Mouse (Mus musculus): ENCODE measurements around the gene Pacs1.

DNA sequence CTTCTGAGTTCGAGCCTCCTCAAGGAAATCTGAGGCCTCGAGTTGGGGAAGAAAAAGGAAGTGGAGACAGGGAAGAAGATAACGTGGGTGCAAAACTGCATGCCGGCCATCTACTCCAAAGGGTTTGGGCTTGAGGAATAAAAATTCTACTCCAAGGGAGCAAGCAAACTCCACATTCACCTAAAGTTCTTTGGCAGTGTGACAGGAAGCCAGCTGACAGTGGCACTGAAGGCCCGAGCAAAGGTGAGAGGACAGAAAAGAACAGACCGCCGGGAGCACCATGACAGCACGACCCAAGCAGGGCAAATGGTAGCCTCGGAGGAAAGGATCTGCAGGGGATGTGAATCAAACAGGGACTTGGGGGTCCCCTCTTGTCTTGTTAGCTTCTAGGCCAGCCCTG lies 166.8 kb downstream of the Pacs1 start:
- no peak for TF ChIP-seq CTCF (IDR thresholded peaks at IDR 0.05; ENCODE audit: borderline replicate concordance, control insufficient read depth, extremely low read depth, insufficient read depth, low read length, poor library complexity)
- TF ChIP-seq POLR2A (IDR thresholded peaks at IDR 0.05; ENCODE audit: control insufficient read depth, extremely low read depth, insufficient read depth, low read length, poor library complexity), result no peak

All from thymus, adult 2 months (tissue).